Mouse (Mus musculus) heart, embryonic 13.5 days (tissue): ENCODE measurements around the gene Ucma. TPM values are rescaled to one million over a fixed set of nuclear protein-coding genes. Genes with fewer than 3 reads are reported as not detected.

Experiments
- ATAC-seq: fragments of 200-750 bp; cut with Nextera tagmentation; 2 replicates; pipeline ENCODE4 v1.8.0; 2017; ENCODE audit warnings: moderate TSS enrichment; ENCODE audit not compliant: insufficient number of reproducible peaks, low FRiP score, low TSS enrichment; ENCODE audit errors: extremely low read depth
- H3K27ac ChIP-seq: fragments of 300-500 bp; sonication (generic); replicated peaks from 2 replicates; pipeline ENCODE4 v1.5.1; 2015; ENCODE audit warnings: moderate library complexity, mild to moderate bottlenecking, inconsistent platforms
- H3K27me3 ChIP-seq: fragments of 300-500 bp; sonication (generic); replicated peaks from 2 replicates; pipeline ENCODE4 v1.6.1; 2015; ENCODE audit warnings: mild to moderate bottlenecking, inconsistent platforms
- H3K36me3 ChIP-seq: fragments of 300-500 bp; sonication (generic); 2 replicates; pipeline ENCODE4 v1.6.1; 2015; ENCODE audit warnings: mild to moderate bottlenecking, inconsistent platforms
- H3K4me1 ChIP-seq: fragments of 300-500 bp; sonication (generic); 2 replicates; pipeline ENCODE4 v1.6.1; 2015; ENCODE audit warnings: inconsistent platforms
- H3K4me2 ChIP-seq: fragments of 300-500 bp; sonication (generic); 2 replicates; pipeline ENCODE4 v1.6.1; 2015; ENCODE audit warnings: inconsistent platforms, mild to moderate bottlenecking, moderate library complexity
- H3K4me3 ChIP-seq: fragments of 300-500 bp; sonication (generic); 2 replicates; pipeline ENCODE4 v1.5.1; 2015; ENCODE audit warnings: moderate library complexity, mild to moderate bottlenecking, inconsistent platforms
- H3K9ac ChIP-seq: fragments of 300-500 bp; sonication (generic); 2 replicates; pipeline ENCODE4 v1.6.1; 2015; ENCODE audit warnings: inconsistent platforms, mild to moderate bottlenecking, moderate library complexity
- H3K9me3 ChIP-seq: fragments of 300-500 bp; sonication (generic); 2 replicates; pipeline ENCODE4 v1.6.1; 2016; ENCODE audit warnings: inconsistent platforms
- WGBS: fragments of 180-500 bp; shearing (Covaris S2); methylation state at CpG from one replicate; pipeline ENCODE4 v1.1.7; 2015; ENCODE audit warnings: mixed read lengths; 5-methylcytosine and 5-hydroxymethylcytosine counted together
- polyA plus RNA-seq: library from polyadenylated mRNA; unstranded; fragments of >200 nt; fragmentation: Nextera tagmentation; extraction: Ambion mirVana; gene quantifications from 2 replicates; pipeline ENCODE4 v1.2.1, GENCODE M21; 2015

Ucma gene
- polyA plus RNA-seq, 1 experiment from 2014 or later, result not detected

DNA sequence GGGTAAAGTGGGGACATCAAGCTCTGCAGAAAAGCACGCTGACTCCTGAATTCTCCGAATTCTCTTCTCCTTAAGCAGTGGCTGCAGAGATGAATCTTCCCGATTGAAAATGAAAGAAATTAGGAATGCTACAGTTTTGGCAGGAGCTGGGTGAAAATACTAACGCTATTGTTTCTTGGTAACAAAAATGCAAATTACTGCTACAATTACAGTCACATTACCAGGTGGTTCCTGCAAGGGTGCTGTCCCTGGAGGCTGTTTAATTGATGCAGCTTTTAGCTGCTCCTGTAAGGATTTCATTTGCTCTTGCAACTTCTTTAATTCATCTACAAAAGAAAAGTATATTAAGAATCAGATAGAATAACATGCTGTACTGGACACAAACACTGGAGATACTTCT, 31.2 kb downstream of the Ucma start:
- Histone ChIP-seq H3K4me2 (no peak overlapping the region), H3K9ac (no peak overlapping the region), H3K4me3 (no peak overlapping the region), H3K27ac (no peak overlapping the region), H3K9me3 (no peaks in the 10 kb centered on the region), H3K36me3 (peaks cover 68% of the 10 kb centered on the region), H3K4me1 (peaks cover 12% of the 10 kb centered on the region), H3K27me3 (no peaks in the 10 kb centered on the region)
- no peak for ATAC-seq
- 83% methylated on average over 4 of the region's 4 CpGs for WGBS

DNA sequence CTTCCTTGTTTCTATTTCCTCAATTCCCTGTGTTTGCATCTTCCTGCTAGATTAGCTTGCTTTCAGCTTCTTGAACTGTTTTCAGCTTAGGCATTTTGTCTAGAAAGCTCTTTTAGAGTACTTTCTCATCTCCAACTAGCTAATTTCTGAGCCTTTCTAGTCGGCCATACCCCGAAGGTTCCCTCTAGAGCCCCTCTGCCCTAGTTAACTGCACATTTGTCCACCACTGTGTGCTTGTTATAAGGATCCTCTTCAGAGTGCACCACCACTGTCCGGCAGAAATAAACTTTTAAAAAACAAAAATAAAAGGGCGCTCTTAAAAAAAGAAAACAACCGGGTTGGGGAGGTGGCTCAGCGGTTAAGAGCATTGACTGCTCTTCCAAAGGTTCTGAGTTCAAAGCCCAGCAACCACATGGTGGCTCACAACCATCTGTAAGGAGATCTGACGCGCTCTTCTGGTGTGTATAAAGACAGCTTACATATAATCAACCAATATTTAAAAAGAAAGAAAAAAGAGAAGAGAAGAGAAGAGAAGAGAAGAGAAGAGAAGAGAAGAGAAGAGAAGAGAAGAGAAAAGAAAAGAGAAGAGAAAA, 36.1 kb downstream of the Ucma start:
- WGBS, result 10% methylated on average over 8 of the region's 8 CpGs
- no peak for ATAC-seq

DNA sequence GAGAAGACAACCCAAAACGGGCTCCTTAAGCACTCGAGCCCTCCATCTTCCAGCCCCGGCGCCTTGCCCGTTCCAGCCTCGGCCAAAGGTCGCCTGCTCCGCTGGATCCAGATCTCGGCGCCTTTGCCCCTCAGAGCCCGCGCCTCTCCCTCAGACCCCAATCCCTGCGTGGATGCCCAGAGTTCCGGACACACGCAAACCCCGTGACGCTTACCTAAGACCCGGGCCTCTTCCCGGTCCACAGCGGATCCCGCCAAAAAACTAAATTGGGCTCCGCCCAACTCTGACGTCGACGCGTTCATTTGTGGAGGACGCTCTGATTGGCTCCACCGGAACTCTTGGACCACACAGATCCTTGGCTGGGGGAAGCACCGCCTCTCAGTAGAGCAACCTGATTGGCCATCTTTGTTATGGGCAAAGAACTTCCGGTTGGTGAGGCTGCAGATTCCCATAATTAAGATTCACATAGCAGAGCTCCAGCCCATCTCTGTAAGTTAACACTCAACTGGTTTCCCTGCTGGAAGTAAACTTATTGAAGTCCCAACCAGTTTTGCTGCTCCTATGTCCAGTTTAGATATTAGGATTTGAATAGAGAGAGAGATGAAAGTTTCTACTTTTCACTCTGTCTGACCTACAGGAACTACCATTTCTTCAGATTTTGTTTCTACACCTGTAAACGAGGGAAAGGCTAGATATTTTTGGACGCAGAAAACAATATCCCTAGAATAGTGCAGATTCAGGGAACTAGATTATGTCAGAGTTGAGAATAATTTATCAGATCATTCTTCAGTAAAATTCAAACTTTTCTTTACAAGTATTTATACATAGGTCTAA, 36.8 kb downstream of the Ucma start, which contains the start of gene Mcm10:
Gene Mcm10 (minus strand): TSS at position 301 of the 834 bp plus-strand sequence.
- Histone ChIP-seq H3K4me2 (peak within 1 kb of the TSS; percentile 74), H3K4me1 (peaks cover 13% of the 10 kb centered on the region), H3K36me3 (peaks cover 20% of the 10 kb centered on the region), H3K27ac (0 out of 2 replicates have a peak within 1 kb of the TSS, but pooled peaks have one; percentile 26), H3K9ac (peak within 1 kb of the TSS; percentile 83), H3K9me3 (no peaks in the 10 kb centered on the region), H3K4me3 (peak within 1 kb of the TSS; percentile 82), H3K27me3 (no peaks in the 10 kb centered on the region)
- ATAC-seq, result peak; percentile 99
- 2% methylated on average over 32 of the region's 32 CpGs for WGBS

More for the DNA sequence above, 36.1 kb downstream of the Ucma start:
- H3K9ac ChIP-seq, result peak overlapping the region; percentile 83
- H3K9me3 ChIP-seq, result no peaks in the 10 kb centered on the region
- H3K4me3 ChIP-seq, result peak overlapping the region; percentile 82
- no peaks in the 10 kb centered on the region for H3K27me3 ChIP-seq
- H3K36me3 ChIP-seq, result peaks cover 27% of the 10 kb centered on the region
- peak overlapping the region; percentile 74 for H3K4me2 ChIP-seq
- H3K4me1 ChIP-seq, result peaks cover 13% of the 10 kb centered on the region
- H3K27ac ChIP-seq, result no peak overlapping the region

DNA sequence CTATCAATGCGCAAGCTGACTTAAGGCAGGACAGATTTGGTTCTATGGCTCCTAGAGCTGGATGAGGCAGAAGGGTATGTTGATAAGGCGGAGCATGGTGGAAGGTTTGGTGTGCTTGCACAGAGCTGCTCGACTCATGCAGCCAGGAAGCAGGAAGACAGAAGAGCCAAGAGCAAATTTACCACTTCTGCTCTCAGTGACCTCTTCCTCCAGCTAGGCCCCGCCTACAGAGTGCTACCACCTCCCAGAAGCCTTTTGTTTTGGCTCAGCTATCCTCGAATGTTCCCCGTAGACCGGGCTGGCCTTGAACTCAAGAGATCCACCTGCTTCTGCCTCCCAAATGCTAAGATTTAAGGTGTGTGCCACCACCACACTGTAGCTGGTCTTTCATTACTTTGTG, 38.7 kb downstream of the Ucma start:
- no peaks in the 10 kb centered on the region for H3K27me3 ChIP-seq
- no peak overlapping the region for H3K9ac ChIP-seq
- H3K27ac ChIP-seq, result no peak overlapping the region
- H3K36me3 ChIP-seq, result peaks cover 6% of the 10 kb centered on the region
- H3K9me3 ChIP-seq, result no peaks in the 10 kb centered on the region
- H3K4me2 ChIP-seq, result no peak overlapping the region
- no peak for ATAC-seq
- WGBS, result 65% methylated on average over 7 of the region's 7 CpGs
- peaks cover 13% of the 10 kb centered on the region for H3K4me1 ChIP-seq
- H3K4me3 ChIP-seq, result no peak overlapping the region

- ATAC-seq, result no peak
- 78% methylated on average over 6 of the region's 6 CpGs for WGBS
Measured at GRCm38 (mm10) chr2:5015527-5015926, 39.6 kb downstream of the Ucma start.

DNA sequence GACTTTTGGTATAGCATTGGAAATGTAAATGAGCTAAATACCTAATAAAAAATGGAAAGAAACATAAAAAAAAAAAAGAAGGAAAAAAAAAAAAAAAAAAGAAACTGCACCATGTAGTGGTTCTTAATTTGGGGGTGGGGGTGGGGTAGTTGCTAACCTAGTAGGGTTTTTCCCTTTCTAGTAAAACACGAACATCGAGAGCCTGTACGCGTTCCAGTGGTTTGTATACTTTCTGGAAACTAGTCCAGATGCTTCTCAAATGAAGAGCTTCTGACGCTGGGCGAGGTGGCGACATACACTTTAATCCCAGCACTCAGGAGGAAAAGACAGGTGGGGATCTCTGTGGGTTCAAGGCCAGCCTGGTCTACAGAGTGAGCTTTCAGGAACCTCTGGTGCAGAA, 41.0 kb downstream of the Ucma start:
- 85% methylated on average over 7 of the region's 7 CpGs for WGBS
- Histone ChIP-seq H3K9me3 (no peaks in the 10 kb centered on the region), H3K4me2 (no peak overlapping the region), H3K36me3 (peaks cover 8% of the 10 kb centered on the region), H3K27me3 (no peaks in the 10 kb centered on the region), H3K4me3 (no peak overlapping the region), H3K27ac (no peak overlapping the region), H3K4me1 (peaks cover 3% of the 10 kb centered on the region), H3K9ac (no peak overlapping the region)
- no peak for ATAC-seq

More at GRCm38 (mm10) chr2:5015527-5015926, 39.6 kb downstream of the Ucma start:
- no peak overlapping the region for H3K4me2 ChIP-seq
- H3K9ac ChIP-seq, result no peak overlapping the region
- peaks cover 13% of the 10 kb centered on the region for H3K4me1 ChIP-seq
- H3K27ac ChIP-seq, result no peak overlapping the region
- H3K27me3 ChIP-seq, result no peaks in the 10 kb centered on the region
- H3K9me3 ChIP-seq, result no peaks in the 10 kb centered on the region
- H3K4me3 ChIP-seq, result no peak overlapping the region
- no peaks in the 10 kb centered on the region; the same call in 1 of the 2 replicates for H3K36me3 ChIP-seq

- Histone ChIP-seq H3K4me3 (no peak overlapping the region), H3K27ac (no peak overlapping the region), H3K27me3 (no peaks in the 10 kb centered on the region), H3K9ac (no peak overlapping the region), H3K4me1 (peaks cover 7% of the 10 kb centered on the region), H3K4me2 (no peak overlapping the region), H3K36me3 (peaks cover 8% of the 10 kb centered on the region), H3K9me3 (no peaks in the 10 kb centered on the region)
- no peak for ATAC-seq
- WGBS, result 68% methylated on average over 1 of the region's 1 CpGs
Measured at GRCm38 (mm10) chr2:5019708-5020107, 43.8 kb downstream of the Ucma start.

DNA sequence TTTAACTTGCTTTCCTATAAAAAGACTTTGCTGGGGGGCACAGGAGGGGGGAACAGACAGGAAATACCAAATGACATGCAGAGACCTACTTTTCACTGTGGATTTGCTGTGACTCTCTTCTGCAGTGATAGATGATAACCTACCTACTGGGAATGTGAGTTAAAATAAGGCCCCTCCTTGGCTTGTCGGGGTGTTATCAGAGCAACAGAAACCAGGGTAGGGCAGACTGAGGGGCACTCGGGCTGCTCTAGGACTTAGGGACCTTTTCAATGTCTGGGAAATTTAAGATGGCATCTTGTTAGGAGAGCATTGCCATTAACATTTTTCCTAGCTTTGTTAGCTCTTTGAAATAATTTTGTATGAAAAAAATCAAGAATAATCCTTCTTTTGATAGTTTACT, 47.4 kb downstream of the Ucma start:
- Histone ChIP-seq H3K4me2 (no peak overlapping the region), H3K4me3 (no peak overlapping the region), H3K36me3 (peaks cover 25% of the 10 kb centered on the region), H3K9ac (0 out of 2 replicates have a peak overlapping the region, but pooled peaks have one; percentile 37), H3K4me1 (peaks cover 11% of the 10 kb centered on the region), H3K27me3 (no peaks in the 10 kb centered on the region), H3K27ac (no peak overlapping the region), H3K9me3 (no peaks in the 10 kb centered on the region)
- no peak for ATAC-seq
- WGBS, result 21% methylated on average over 2 of the region's 2 CpGs

DNA sequence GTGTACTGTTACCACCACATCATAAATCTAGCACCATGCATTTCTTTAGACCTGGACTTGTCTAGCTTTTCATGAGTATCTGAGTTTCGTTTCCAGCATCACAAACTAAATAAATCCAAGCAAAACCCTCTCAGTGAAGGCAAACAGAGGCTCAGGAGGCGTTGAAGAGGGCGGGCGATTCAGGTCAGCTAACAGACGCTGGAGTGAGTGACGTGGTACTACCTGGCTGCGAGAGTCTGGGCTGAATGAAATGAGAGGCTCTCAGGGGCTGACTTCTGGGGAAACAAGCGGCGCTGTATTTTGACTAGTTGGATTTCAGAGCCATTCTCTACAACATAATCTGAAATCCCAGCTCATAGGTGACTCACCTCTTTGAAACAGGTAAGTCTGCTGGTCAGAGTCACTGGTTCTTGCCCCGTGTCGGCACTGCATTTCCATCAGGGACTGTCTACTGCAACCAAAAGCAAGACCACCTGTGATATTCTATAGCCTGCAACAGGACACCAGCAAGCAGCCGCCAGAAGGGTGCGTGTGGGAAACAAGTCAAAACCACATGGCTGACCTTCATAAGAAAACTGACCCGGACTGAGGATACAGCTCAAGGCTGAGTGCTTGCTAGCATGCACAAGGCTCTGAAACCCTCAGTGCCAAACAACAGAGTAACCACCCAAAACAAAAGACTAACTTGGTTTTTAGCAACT, 47.9 kb downstream of the Ucma start:
- Histone ChIP-seq H3K4me1 (peaks cover 13% of the 10 kb centered on the region), H3K27me3 (no peaks in the 10 kb centered on the region), H3K9ac (no peak overlapping the region), H3K36me3 (peaks cover 25% of the 10 kb centered on the region), H3K9me3 (no peaks in the 10 kb centered on the region), H3K4me3 (no peak overlapping the region), H3K27ac (no peak overlapping the region), H3K4me2 (no peak overlapping the region)
- ATAC-seq, result no peak
- WGBS, result 76% methylated on average over 14 of the region's 14 CpGs

GRCm38 (mm10) chr2:5025162-5025733, 49.3 kb downstream of the Ucma start:
- Histone ChIP-seq H3K9ac (no peak overlapping the region), H3K36me3 (peaks cover 31% of the 10 kb centered on the region), H3K4me2 (no peak overlapping the region), H3K4me3 (no peak overlapping the region), H3K9me3 (no peaks in the 10 kb centered on the region), H3K27ac (no peak overlapping the region), H3K4me1 (peaks cover 13% of the 10 kb centered on the region), H3K27me3 (no peaks in the 10 kb centered on the region)
- no peak for ATAC-seq
- WGBS, result 46% methylated on average over 3 of the region's 4 CpGs

DNA sequence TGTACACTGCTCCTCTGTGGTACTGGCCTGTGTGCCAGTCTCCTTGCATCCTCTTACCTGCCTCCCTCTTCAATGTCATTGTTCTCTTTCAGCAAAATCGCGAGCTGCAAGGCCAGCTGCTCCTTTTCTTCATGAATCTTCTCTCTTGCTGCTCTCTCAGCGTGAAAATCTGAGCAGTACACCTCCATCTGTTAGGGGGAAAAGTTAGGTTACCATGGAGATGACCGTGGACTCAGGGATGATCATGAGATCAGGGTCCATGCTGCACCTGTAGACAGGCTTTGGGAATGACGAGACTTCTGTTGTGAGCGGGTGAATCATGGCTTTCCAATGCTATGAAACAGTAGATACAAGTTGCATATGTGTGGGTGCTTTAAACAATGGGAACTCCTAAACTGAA, 51.1 kb downstream of the Ucma start:
- 80% methylated on average over 6 of the region's 6 CpGs for WGBS
- H3K27ac ChIP-seq, result no peak overlapping the region
- peaks cover 38% of the 10 kb centered on the region for H3K36me3 ChIP-seq
- no peaks in the 10 kb centered on the region for H3K9me3 ChIP-seq
- no peaks in the 10 kb centered on the region for H3K27me3 ChIP-seq
- no peak overlapping the region for H3K4me3 ChIP-seq
- H3K9ac ChIP-seq, result no peak overlapping the region
- peaks cover 13% of the 10 kb centered on the region for H3K4me1 ChIP-seq
- ATAC-seq, result no peak
- no peak overlapping the region for H3K4me2 ChIP-seq
